Mouse (Mus musculus) liver, postnatal 0 days (tissue): ENCODE measurements at regions not wholly inside any gene's neighbourhood (a gene's known extent, or its start where the extent isn't known, plus 50 kb on each side); places are given as distances from the start of the nearest gene placed in this dataset.

ENCODE experiments used
- CTCF ChIP-seq: sonication (generic); IDR thresholded peaks from 2 replicates; pipeline ENCODE4 v1.5.1; 2016; ENCODE audit warnings: antibody characterized with exemption, low read depth
- EP300 ChIP-seq: IDR thresholded peaks from 2 replicates; pipeline ENCODE4 v1.6.1; 2016; ENCODE audit warnings: antibody characterized with exemption, low read depth, mild to moderate bottlenecking

GRCm38 (mm10) chr17:35762614-35763013 lies 58.2 kb upstream of the Ddr1 start:
- TF ChIP-seq CTCF = no peak
- no peak for TF ChIP-seq EP300
